Mouse (Mus musculus): Measurements from ENCODE around the gene Prss3. TPM values are rescaled to one million over a fixed set of nuclear protein-coding genes. Genes with fewer than 3 reads are reported as not detected.
"Not testable (repeated sequence)": the region's sequence is repeated elsewhere in the genome, so short reads cannot be mapped to it uniquely, and the experiment has no call there.

The Prss3 gene
- polyA plus RNA-seq (2016; fragmentation: Nextera tagmentation; extraction: Ambion mirVana) = not detected in 2 replicates

GRCm38 (mm10) chr6:41377578-41377977, at the start of gene Prss3:
Prss3 (minus strand) TSS chr6:41377678.
- H3K9me3 ChIP-seq (replicated peaks); H3K9ac ChIP-seq; H3K4me3 ChIP-seq; H3K27me3 ChIP-seq (replicated peaks); H3K36me3 ChIP-seq; H3K4me2 ChIP-seq; H3K4me1 ChIP-seq (replicated peaks); H3K27ac ChIP-seq (ENCODE audit: poor library complexity, severe bottlenecking); ATAC-seq (ENCODE audit: insufficient number of reproducible peaks, low FRiP score): not testable (repeated sequence)

GRCm38 (mm10) chr6:41392056-41392455, 14.6 kb upstream of the Prss3 start, which contains the start of gene Gm5771:
Gm5771 (plus strand) TSS chr6:41392356.
- not testable (repeated sequence) for H3K9me3 ChIP-seq (replicated peaks); H3K4me3 ChIP-seq; ATAC-seq (ENCODE audit: insufficient number of reproducible peaks, low FRiP score); H3K4me2 ChIP-seq; H3K9ac ChIP-seq; H3K4me1 ChIP-seq (replicated peaks); H3K27me3 ChIP-seq (replicated peaks); H3K36me3 ChIP-seq; H3K27ac ChIP-seq (ENCODE audit: poor library complexity, severe bottlenecking)

- H3K4me2 ChIP-seq; ATAC-seq (ENCODE audit: insufficient number of reproducible peaks, low FRiP score); H3K9ac ChIP-seq; H3K27me3 ChIP-seq (replicated peaks); H3K4me1 ChIP-seq (replicated peaks); H3K4me3 ChIP-seq; H3K9me3 ChIP-seq (replicated peaks); H3K27ac ChIP-seq (ENCODE audit: poor library complexity, severe bottlenecking); H3K36me3 ChIP-seq: not testable (repeated sequence)
- 50% methylated on average over 1 of the region's 1 CpGs for WGBS
Observed at GRCm38 (mm10) chr6:41391640-41392039, 14.2 kb upstream of the Prss3 start.

- Histone ChIP-seq H3K4me3 (no peak overlapping the region), H3K4me2 (no peak overlapping the region), H3K27me3 (replicated peaks) (no peaks in the 10 kb centered on the region), H3K4me1 (replicated peaks) (no peaks in the 10 kb centered on the region), H3K9ac (no peak overlapping the region), H3K36me3 (no peaks in the 10 kb centered on the region), H3K9me3 (replicated peaks) (no peaks in the 10 kb centered on the region), H3K27ac (ENCODE audit: poor library complexity, severe bottlenecking) (no peak overlapping the region)
- no peak for ATAC-seq (ENCODE audit: insufficient number of reproducible peaks, low FRiP score)
- 56% methylated on average over 2 of the region's 2 CpGs for WGBS
Observed at GRCm38 (mm10) chr6:41386781-41387180, 9.3 kb upstream of the Prss3 start.

GRCm38 (mm10) chr6:41373772-41374171, 3.7 kb downstream of the Prss3 start:
- H3K9me3 ChIP-seq (replicated peaks); H3K4me2 ChIP-seq; H3K9ac ChIP-seq; H3K4me1 ChIP-seq (replicated peaks); H3K36me3 ChIP-seq; H3K27ac ChIP-seq (ENCODE audit: poor library complexity, severe bottlenecking); H3K4me3 ChIP-seq; H3K27me3 ChIP-seq (replicated peaks); ATAC-seq (ENCODE audit: insufficient number of reproducible peaks, low FRiP score): not testable (repeated sequence)
- 77% methylated on average over 2 of the region's 2 CpGs for WGBS

- no peak for ATAC-seq (ENCODE audit: insufficient number of reproducible peaks, low FRiP score)
- Histone ChIP-seq H3K4me1 (replicated peaks) (no peaks in the 10 kb centered on the region), H3K9me3 (replicated peaks) (no peaks in the 10 kb centered on the region), H3K27me3 (replicated peaks) (no peaks in the 10 kb centered on the region), H3K4me2 (no peak within 1 kb of the TSS), H3K4me3 (no peak within 1 kb of the TSS), H3K9ac (no peak within 1 kb of the TSS), H3K27ac (ENCODE audit: poor library complexity, severe bottlenecking) (no peak within 1 kb of the TSS), H3K36me3 (no peaks in the 10 kb centered on the region)
- 61% methylated on average over 2 of the region's 2 CpGs for WGBS
Observed at GRCm38 (mm10) chr6:41353932-41354331, 23.5 kb downstream of the Prss3 start, which contains the start of gene Try10. Try10 (plus strand) TSS chr6:41354105.

Other genes with a start within 250 kb of the Prss3 start
- not detected in 2 replicates for gene Try4, start 75.4 kb downstream of the Prss3 start, polyA plus RNA-seq (2016; fragmentation: Nextera tagmentation; extraction: Ambion mirVana)
- not detected in 2 replicates for gene Try5, start 60.8 kb downstream of the Prss3 start, polyA plus RNA-seq (2016; fragmentation: Nextera tagmentation; extraction: Ambion mirVana)
- gene Try10, start 23.6 kb downstream of the Prss3 start, polyA plus RNA-seq (2016; fragmentation: Nextera tagmentation; extraction: Ambion mirVana) = not detected in 2 replicates
- gene Gm5771, start 14.7 kb upstream of the Prss3 start, polyA plus RNA-seq (2016; fragmentation: Nextera tagmentation; extraction: Ambion mirVana) = not detected in 2 replicates
- gene Gm10334, start 68.5 kb upstream of the Prss3 start, polyA plus RNA-seq (2016; fragmentation: Nextera tagmentation; extraction: Ambion mirVana) = not detected in 2 replicates
- not detected in 2 replicates for gene Prss1, start 81.3 kb upstream of the Prss3 start, polyA plus RNA-seq (2016; fragmentation: Nextera tagmentation; extraction: Ambion mirVana)
- gene Prss2, start 144.1 kb upstream of the Prss3 start, polyA plus RNA-seq (2016; fragmentation: Nextera tagmentation; extraction: Ambion mirVana) = not detected in 2 replicates
- gene Ephb6, start 227.8 kb upstream of the Prss3 start, polyA plus RNA-seq (2016; fragmentation: Nextera tagmentation; extraction: Ambion mirVana) = 4.7 and 5.0 TPM in 2 replicates